Mouse (Mus musculus) left cerebral cortex, postnatal 4 days (tissue): Measurements from ENCODE around the gene Gm17402. TPM values are rescaled to one million over a fixed set of nuclear protein-coding genes. Genes with fewer than 3 reads are reported as not detected.

Source experiments
- DNase-seq: peaks from one replicate; pipeline ENCODE4 v3.0.0-alpha.2; 2022
- intact Hi-C: fragments of 180-260 bp; cut with DNase I; formaldehyde crosslinking; loops from one replicate; pipeline ENCODE4 v1.15.1; 2025
- total RNA-seq, 2 experiments: library from RNA; stranded (reverse); gene quantifications; 2 replicates each; pipeline ENCODE4 v1.2.3; 2021

Gm17402 gene
- total RNA-seq = not detected

DNA sequence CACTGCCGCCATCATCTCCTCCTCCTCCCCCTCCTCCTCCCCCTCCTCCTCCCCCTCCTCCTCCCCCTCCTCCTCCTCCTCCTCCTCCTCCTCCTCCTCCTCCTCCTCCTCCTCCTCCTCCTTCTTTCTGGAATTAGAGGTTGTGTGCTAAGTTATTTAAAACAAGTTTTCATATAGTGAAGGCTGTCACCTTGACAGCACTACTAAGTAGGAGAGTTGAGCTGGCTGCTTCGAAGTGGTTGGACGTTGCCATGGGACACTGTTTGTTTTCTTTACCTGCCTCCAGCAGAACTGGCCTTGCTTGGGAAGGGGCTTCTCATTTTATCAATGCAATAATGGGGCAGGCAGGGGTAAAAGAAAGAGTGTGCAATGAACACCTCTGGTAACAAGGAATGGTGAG, at the start of gene Gm17402:
Gene Gm17402, minus strand, starts transcription at position 101 of the 400 bp plus-strand sequence.
- DNase-seq = no peak

DNA sequence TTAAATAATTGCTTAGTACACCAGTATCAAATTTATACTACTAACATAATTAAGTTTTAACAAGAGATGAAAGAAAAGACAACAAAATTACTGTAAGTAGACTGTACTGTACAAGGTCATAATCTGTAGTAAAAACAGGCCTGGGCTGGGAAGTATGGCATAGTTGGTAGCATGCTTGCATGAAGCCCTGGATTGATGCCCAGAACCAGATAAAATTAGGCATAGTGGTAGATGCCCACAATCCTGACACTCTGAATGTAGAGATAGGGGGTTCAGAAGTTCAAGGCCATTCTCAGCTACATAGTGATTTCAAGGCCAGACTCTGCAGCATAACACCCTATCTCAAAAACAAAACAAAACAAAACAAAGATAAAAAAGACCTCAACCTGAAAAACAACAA, 3.3 kb upstream of the Gm17402 start:
- intact Hi-C loops = no loop called here
- DNase-seq = no peak

More for the DNA sequence above, at the start of gene Gm17402:
- intact Hi-C loops = no loop called here

DNA sequence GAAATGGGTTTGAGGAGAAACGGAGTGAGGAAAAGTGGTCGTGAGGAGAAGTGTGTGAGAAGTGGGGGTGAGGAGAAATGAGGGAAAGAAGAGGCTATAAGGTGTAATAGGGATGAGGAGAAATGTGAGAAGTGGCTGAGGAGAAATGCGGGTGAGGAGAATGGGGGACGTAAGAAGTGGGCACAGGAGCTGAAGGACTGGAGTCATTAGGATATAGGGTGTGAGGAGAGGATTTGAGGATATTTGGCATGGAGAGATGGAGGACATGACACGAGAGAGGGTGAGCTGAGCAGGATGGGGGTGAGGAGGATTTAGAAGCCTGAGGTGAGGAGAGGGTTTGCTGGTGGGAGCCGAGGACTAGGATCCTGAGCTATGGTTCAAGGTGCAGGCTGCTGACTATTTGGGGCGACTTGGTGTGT, 594 bp downstream of the Gm17402 start:
- intact Hi-C loops = no loop called here
- no peak for DNase-seq

DNA sequence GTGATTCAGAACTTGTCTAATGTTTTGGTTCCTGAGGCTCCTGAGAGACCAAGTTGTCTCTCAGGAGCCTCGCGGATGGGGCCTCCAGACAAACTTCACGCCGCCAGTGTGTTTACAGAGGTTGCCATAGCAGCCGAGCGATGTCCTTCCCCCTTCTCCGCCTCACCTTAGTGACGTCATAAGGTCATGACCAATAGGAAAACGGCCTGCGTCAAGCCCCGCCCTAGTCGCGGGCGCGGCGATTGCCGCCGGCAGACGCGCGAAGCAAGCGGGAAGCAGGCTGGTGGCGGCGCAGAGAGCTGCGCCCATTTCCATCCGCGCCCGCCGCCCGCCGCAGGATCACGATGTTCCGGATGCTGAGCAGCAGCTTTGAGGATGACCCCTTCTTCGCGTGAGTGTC, 1.1 kb downstream of the Gm17402 start, which contains the start of gene Mlf1:
Gene Mlf1, plus strand, starts transcription at position 226 of the 400 bp plus-strand sequence.
- intact Hi-C loops = no loop called here

DNA sequence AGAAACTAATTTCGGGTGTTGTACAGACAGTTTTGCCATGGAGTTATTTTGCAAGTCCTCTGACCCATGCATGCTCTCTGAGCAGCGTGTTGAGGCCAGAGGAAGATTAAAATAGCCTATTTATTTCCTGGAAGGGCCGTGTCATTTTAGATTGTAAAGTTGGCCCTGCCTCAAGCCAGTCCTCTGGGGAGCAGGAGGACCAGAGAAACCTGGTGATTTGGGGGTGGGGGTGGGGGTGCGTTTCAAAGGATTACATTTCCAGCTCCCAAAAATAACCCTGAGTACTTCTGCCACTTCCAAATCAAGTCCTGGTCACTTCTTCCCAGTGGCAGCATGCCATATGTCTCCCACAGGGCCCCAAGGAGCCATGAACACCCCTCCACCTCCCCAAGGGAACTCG, 2.2 kb downstream of the Gm17402 start:
- intact Hi-C loops = no loop called here
- no peak for DNase-seq

More for the DNA sequence above, 1.1 kb downstream of the Gm17402 start, which contains the start of gene Mlf1:
- DNase-seq = peak; percentile 91

DNA sequence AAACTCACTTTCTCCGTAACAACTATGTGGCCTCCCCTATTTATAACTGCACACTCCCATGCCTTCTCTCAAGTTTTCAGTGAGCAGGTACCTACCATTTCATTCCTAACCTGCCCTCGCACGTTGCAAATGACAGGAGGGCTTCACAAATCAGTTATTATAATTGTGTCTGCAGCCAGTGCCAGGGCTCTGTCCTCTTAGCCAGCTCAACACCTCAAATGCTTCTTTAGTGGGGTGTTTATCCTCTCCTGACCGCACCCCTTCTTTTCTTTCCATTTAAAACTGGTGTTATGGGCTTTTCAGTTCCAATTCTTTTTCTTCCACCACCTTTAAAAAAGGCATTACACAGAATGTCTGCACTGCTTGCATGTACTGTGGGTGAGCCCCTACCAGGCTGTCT, 2.8 kb downstream of the Gm17402 start:
- intact Hi-C loops = no loop called here
- DNase-seq = no peak

DNA sequence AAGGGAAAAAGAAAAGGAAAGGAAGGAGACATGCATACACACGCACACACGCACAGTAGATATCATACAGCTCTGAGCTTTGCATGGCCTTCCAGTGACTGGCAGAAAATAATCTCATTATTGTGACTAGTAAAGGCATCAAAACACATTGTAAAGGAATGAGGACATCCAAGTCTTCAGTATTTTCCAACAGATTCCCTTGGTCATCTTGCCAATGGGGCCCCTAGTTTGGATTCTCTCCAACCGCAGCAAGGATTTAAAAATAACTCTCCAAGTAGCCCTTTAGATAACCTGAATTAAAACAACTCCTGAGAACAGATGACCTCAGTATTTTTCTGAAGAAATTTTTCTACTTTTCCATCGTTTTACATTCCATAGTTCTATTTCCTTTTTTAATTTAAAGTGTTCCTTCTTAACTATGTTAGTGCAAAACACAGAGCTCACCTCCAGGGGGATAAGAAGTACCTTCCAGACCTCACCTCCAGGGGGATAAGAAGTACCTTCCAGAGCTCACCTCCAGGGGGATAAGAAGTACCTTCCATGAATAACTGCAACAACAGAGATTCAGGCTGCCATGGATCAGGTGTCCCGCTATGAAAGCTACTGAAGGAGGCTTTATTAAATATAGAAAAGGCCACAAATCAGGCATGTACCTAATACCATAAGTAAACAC, 5.4 kb downstream of the Gm17402 start:
- DNase-seq = no peak
- intact Hi-C loops = no loop called here

DNA sequence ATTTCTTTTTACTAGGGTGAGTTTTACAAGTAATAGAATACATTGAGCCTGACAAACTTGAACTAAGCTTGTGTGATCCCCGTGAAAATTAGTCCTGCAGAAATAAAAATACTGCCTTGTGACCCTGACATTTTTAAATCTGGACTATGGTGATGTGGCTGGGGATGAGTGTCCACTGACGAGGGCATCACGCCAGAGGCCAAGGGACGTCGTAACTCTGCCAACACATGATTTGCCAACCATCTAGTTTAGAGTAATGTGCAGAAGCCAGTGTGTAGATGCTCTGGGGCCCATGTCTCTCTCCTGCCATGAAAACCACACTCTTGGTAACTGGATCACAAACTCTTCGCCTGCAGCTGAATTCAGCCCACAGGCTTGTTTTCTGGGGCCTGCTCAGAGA, 7.5 kb downstream of the Gm17402 start:
- DNase-seq = no peak
- intact Hi-C loops = no loop called here

DNA sequence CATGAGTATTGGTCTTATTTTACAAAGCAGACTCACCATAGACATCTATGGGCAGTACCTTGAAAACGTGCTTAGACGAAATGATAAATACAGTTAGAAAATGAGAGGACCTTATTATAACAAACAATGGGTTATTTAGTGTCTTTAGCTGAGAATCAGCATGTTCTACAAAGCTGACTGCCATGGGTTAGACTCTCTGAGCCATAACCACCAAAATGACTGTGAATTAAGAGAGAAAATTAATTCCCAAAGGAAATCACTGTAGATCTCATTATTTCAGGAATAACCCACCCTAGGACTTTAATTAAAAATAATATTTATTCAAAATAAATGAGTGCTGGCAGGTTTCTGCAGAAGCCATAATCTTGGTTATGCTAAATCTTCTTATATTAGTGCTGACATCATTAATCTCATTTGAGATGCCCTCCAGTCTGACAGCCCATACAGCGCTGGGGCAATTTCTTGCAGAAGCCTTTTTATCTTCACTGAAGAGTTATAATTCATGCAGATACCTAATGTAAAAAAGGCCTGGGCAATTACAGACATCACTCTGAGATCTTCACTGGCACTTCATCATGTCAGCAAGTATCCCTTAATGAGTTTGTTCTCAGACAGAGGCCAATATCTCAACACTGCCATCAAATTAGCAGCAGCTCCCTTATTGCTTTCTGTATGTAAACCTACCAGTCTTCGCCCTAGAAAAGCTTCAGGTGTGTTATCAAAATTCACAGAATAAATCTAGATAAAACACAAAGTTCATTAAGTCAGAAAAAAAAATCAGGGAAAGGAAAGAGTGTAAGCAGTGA, 8.7 kb downstream of the Gm17402 start:
- no peak for DNase-seq
- intact Hi-C loops = no loop called here

DNA sequence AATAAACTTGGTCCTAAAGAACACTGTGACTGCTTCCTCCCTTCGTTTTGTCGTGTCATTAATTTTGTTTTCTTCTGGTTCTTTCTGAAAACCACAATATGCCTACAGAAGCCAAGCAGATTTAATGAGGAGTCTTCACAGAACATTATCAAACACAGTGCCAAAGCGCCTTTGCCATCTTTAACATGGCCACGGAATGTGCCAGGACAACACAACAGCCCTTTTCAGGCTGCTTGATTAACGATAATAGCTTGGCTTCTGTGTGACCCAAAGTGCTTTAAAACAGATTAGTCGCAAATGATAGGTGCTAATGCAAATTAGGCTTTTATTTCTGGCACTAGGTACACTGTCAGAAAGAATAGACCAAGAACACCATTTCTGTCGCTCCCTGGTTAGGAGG, 16.6 kb downstream of the Gm17402 start:
- intact Hi-C loops = loop anchor here (10.0 kb wide), 1 partner anchor 206 kb away; no protein-coding TSS in a partner anchor
- no peak for DNase-seq

DNA sequence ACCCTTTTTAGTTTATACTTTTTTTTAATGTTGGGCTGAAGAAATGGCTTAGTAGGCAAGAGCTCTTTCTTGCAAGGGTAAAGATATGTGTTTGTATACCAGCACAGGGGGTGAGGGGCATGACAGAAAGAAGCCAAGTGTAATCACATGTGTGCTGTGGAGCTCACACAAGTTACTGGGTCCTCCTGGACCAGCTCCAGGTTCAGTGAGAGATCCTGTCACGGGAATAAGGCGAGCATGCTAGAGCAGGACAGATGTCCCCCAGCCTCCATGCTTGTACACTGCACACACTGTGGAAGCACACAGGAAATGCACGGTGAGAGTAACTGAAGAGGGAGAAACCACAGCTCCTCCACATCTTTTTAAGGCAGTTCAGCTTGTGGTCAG, 22.2 kb downstream of the Gm17402 start:
- intact Hi-C loops = loop anchor here (5.0 to 10.0 kb wide), 2 partner anchors 80 to 212 kb away; partner anchors contain the start of gene Gfm1

DNA sequence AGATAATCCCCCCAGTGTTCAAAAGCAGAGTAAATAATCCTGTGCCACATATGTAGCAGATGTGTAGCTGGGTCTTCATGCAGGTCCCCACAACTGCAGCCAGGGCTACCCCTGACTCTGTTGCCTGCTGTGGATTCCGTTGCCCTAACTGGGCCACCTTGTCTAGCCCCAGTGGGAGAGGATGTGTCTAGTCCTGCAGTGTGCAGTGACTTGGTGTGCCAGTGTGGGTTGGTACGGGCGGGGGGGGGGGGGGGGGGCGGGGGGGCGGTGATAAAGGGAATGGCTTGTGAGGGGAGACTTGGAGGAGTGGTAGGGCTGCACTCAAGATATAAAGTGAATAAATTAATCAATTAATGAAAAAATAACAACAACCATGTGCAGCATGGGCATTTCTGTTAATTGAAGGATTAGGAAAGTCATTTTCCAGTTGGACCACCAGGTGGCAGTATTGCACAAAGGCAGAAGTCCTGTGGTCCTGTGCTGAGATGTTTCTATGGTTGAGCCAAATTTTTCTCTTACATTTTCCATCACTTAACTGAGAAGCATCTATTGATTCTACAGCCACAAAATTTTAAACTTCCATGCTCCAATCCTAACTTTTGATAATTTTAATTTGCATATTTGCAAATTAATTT, 22.7 kb downstream of the Gm17402 start:
- intact Hi-C loops = loop anchor here (5.0 to 10.0 kb wide), 2 partner anchors 80 to 213 kb away; partner anchors contain the start of gene Gfm1
- peak; percentile 48 for DNase-seq

More for the DNA sequence above, 22.2 kb downstream of the Gm17402 start:
- no peak for DNase-seq

DNA sequence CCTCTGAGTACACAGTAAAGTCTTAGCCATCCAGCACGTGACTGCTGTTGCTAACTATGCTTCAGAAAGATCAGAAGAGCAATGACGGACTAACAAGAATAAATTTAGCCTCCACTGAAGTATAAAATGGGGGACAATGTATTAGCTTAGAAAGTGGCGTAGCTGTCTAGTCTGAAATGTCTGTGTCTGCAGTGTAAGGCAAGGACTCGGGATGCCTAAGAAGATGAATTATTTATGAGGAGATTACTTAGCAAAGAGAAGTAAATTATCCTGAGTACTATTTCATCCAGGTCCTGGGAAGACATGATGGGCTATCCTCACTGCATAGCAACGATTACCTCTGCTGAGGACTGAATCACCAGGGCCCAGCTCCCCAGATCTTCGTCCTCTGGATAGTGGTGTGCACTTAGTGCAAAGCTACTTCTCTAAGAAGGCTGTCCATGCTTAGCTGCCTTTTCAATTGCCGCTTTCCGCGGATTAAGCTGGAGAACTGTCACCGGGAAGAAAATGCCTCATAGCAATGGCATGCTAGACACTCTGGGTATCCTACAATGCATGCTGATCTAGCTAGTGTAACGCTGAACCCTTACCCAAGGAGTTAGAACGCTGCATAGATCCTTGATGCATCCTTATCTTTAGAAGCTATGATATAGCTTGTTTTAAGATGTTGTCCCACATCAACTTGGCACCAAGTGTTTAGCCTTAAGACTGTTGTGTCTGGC, 23.4 kb downstream of the Gm17402 start:
- DNase-seq = no peak
- intact Hi-C loops = loop anchor here (5.0 to 10.0 kb wide), 2 partner anchors 81 to 213 kb away; partner anchors contain the start of gene Gfm1

DNA sequence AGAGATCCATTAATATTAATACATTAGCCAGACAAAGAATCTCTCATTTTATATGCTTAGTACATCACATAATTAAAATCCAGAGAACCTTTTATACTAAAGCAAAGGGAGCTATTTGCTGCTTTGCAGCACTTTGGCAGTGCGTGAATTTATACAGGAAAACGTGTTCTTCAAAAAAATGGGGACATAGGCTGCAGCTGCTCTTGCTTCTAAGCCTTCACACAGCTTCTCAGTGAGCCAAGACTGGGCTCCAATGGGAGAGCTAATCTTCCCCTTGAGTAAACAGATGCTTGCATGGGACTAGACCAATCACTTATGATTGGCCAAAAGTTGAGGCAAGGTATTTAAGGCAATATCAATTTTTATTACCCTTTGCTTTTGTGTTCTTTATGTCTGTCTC, 28.3 kb downstream of the Gm17402 start:
- no peak for DNase-seq
- intact Hi-C loops = no loop called here

DNA sequence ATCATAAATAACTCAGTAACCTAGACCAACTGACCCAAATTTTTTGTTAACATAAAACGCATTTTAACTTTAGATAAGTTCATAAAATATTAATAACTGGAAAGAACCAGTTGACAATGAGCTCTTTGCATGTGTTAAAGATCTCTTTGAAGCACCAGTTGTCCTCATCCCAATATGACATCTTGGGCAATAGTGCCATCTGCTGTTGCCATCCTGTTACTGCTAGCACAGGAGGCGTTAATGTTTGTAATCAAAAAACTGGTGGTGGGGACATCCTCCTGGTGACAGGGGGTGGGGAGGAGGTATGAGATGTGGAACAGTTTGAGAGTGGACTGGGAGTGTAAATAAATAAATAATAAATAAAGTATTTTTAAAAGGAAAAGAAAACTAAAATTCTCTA, 30.4 kb downstream of the Gm17402 start:
- peak; percentile 59 for DNase-seq
- intact Hi-C loops = loop anchor here (2.0 to 5.0 kb wide), 3 partner anchors 367 to 1012 kb away; no protein-coding TSS in a partner anchor

DNA sequence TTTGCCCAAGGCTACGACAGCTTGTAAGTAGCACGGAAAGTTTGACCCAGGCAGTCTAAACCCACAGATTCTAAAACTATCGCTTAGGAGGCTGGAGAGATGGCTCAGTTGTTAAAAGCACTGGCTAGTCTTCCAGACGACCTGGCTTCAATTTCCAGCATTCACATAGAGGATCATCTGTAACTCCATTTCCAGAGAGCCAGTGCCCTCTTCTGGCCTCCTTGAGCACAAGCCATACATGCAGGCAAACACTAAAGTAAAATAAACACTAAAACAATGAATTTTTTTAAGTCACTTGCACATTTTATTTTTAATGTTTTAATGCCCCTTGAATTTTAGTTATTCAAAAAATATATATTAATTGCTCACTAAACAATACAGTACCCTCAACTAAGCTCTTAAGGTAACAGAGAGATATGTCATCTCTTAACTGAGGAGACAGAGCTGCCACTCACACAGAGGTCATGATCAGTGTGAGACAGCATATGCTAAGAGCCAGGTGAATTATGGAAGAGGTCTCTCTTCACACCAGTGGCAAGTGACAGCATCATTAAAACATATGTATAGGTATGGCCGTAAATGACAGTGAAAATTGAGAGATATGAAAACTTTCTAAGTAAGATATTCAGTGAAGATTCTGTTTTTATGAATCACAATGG, 31.8 kb downstream of the Gm17402 start:
- DNase-seq = peak; percentile 8

DNA sequence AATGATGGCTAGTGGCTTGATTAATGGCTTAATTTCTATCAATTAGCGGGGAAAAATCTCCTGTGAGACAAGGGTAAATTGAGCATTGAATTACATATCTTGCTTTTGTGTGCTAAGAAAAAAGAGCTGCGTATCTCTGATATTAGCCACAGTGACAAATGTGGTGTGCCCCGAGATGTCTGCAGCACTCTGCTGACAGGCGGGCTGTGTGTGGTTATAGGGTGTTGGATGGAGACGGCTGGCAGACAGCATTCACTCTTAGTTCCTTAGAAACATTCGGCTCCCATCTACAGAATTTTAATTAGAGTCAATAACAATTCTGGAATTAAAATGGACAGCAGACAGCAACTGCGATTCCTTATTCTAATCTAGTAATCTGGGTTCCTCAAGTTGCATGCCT, 34.0 kb downstream of the Gm17402 start:
- intact Hi-C loops = loop anchor here (5.0 kb wide), 2 partner anchors 364 to 929 kb away; no protein-coding TSS in a partner anchor
- DNase-seq = no peak

More for the DNA sequence above, 31.8 kb downstream of the Gm17402 start:
- intact Hi-C loops = loop anchor here (5.0 kb wide), 2 partner anchors 366 to 931 kb away; no protein-coding TSS in a partner anchor

DNA sequence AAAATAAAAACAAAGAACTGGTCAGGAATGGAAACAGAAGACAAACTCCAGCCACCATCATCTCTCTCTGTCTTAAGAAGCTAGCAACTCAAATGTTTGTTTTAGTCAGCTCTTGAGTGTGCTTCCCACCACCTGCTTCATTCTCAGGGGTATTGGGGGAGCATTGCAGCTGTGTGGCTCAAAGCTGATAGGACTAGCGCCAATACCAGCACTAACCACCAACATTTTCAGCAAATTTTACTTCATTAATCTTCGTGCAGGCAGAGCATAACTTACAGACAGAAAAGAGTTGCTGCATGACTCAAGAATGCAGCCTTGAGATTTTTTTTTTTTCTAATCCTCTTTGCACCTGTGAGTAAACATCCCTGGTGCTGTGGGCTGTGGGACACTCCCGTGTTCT, 35.4 kb downstream of the Gm17402 start:
- intact Hi-C loops = no loop called here
- no peak for DNase-seq

DNA sequence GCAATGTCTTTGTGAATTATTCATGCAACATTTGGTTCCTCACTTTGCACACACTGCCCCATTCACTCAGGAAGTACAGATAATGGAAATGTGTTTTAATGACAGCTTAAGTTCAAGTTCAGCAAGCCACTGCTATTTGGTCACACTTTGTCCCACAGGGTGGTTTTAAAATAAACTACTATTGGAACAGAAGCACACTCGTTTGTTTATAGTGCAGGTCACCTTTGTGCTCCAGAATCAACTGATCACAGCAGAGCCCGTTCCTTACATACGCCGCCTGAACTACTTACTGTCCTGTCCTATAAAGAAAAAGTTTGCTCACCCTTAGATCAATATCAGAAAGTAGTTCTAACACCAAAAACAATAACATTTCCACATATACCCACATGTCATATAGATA, 52.5 kb downstream of the Gm17402 start:
- intact Hi-C loops = no loop called here
- no peak for DNase-seq
